In the genomic region with DNA sequence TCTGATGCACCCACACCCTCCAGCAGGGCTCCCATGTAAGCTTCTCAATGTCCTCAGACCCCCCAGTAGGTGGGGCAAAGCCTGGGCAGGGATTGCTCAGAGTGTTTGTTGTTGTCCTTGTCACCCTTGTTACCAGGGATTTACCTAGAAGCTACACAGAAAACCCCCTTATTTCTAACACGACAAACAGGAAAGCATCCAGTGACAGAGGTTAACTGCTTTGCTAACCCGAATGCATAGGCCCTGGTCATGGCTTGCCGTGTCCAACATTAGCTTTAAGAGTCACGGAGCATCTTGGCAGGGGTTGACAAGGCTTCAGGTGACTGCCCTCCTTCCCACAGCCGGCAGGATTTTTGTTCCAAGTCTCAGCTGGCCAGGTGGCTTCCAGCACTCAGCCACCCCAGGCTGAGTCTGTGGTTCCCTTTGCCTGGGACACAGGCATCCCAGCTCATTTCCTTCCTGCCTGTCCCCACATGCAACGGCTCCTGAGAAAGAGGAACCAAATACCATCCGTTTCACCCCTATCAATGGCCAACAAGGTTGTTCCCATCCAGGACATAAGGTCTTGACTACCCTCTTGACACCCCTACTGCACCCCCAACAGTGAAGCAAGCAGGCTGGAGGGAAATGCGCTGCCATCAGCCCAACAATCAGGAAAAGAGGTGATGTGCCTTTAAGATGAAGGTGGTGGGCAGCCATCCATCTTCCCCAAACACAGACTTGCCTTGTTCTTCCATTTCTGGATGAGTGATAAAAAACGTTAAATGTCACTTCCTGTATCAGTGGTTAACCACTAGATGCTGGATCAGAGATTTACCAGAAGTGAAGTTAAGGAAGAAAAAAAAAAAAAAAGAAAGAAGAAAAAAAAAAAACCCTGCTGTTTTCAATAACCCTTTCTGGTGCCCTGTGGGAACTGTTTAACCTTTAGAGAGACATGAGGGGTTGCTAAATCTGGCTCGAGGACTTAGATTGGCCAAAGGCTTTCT, we compare ENCODE assay signal across 11 mouse cellular contexts. TPM values are rescaled to one million over a fixed set of nuclear protein-coding genes. Genes with fewer than 3 reads are reported as not detected.
DNase-seq lines count a peak whose midpoint lies in the region; ATAC-seq lines count a peak whose summit lies in the region.
"Had no signal": no experiment of that assay in that cellular context is flagged by ENCODE, and none has a peak within 500 bp of the region (broad histone marks: within the 10 kb centered on the region; RNA-seq: fewer than 3 reads in every experiment).

No protein-coding gene starts in this region.

- no peak overlapping the region for H3K4me2 ChIP-seq in forebrain, embryonic 13.5 days
- no peak overlapping the region for H3K4me2 ChIP-seq in kidney, embryonic 16.5 days (replicated peaks; ENCODE audit: low read depth, low read length)

- DNase-seq in forebrain, embryonic 10.5 days (ENCODE audit: extremely low spot score, low spot score): no peak
- peak; percentile 16 for DNase-seq in thymus, postnatal 25 days
- no peak for DNase-seq in thymus, adult 18-20 months
- DNase-seq in induced T-regulatory cell, adult 2 months (ENCODE audit: low read depth): peak; percentile 79
- DNase-seq in cerebellum, postnatal 36 days: no peak
- DNase-seq in layer of hippocampus, adult 18-20 months (ENCODE audit: low spot score in 2 of 2): no peak
- DNase-seq: kidney, adult 11 months had no signal

- ATAC-seq in forebrain, embryonic 13.5 days: no peak
- no peak for ATAC-seq in kidney, embryonic 16.5 days (ENCODE audit: low FRiP score, low TSS enrichment)

- H3K9me3 ChIP-seq in forebrain, embryonic 10.5 days: no peaks in the 10 kb centered on the region
- no peaks in the 10 kb centered on the region for H3K9me3 ChIP-seq in forebrain, embryonic 13.5 days (replicated peaks)
- H3K9me3 ChIP-seq in kidney, embryonic 16.5 days (ENCODE audit: low read length): no peaks in the 10 kb centered on the region

- 70% methylated on average over 10 of the region's 10 CpGs for WGBS in forebrain, embryonic 10.5 days
- WGBS in forebrain, embryonic 13.5 days: 75% methylated on average over 10 of the region's 10 CpGs
- WGBS in kidney, embryonic 16.5 days: 45% methylated on average over 10 of the region's 10 CpGs

- H3K36me3 ChIP-seq in forebrain, embryonic 10.5 days (replicated peaks): no peaks in the 10 kb centered on the region
- H3K36me3 ChIP-seq in forebrain, embryonic 13.5 days (ENCODE audit: poor library complexity, severe bottlenecking): no peaks in the 10 kb centered on the region
- H3K36me3 ChIP-seq in kidney, embryonic 16.5 days (ENCODE audit: insufficient read depth, low read length): no peaks in the 10 kb centered on the region

- H3K27ac ChIP-seq in forebrain, embryonic 10.5 days: peak overlapping the region; percentile 16; the same call in 1 of the 2 replicates
- H3K27ac ChIP-seq in forebrain, embryonic 13.5 days: no peak overlapping the region
- H3K27ac ChIP-seq in kidney, embryonic 16.5 days (ENCODE audit: low read length): no peak overlapping the region

- peaks cover 26% of the 10 kb centered on the region for H3K4me1 ChIP-seq in forebrain, embryonic 10.5 days
- H3K4me1 ChIP-seq in forebrain, embryonic 13.5 days: no peaks in the 10 kb centered on the region
- H3K4me1 ChIP-seq in kidney, embryonic 16.5 days (ENCODE audit: insufficient read depth, low read length): no peaks in the 10 kb centered on the region

- H3K27me3 ChIP-seq in forebrain, embryonic 10.5 days (ENCODE audit: poor library complexity, severe bottlenecking): no peaks in the 10 kb centered on the region
- H3K27me3 ChIP-seq in forebrain, embryonic 13.5 days: no peaks in the 10 kb centered on the region
- no peaks in the 10 kb centered on the region for H3K27me3 ChIP-seq in kidney, embryonic 16.5 days (ENCODE audit: insufficient read depth, low read length)

- no peak overlapping the region for H3K9ac ChIP-seq in forebrain, embryonic 13.5 days
- H3K9ac ChIP-seq in kidney, embryonic 16.5 days (replicated peaks; ENCODE audit: low read length): no peak overlapping the region

- no peak overlapping the region for H3K4me3 ChIP-seq in forebrain, embryonic 10.5 days
- no peak overlapping the region for H3K4me3 ChIP-seq in forebrain, embryonic 13.5 days
- no peak overlapping the region for H3K4me3 ChIP-seq in kidney, embryonic 16.5 days (ENCODE audit: low read length)

RNA-seq across cellular contexts. Expression of a gene that starts 29.5 kb away (rescaled TPM):
- 0.17 and 0.22 TPM in 2 replicates for polyA plus RNA-seq in forebrain, embryonic 10.5 days (2016; fragmentation: Nextera tagmentation; extraction: Ambion mirVana)
- not detected in 2 replicates for polyA plus RNA-seq in forebrain, embryonic 13.5 days (2015; fragmentation: Nextera tagmentation; extraction: Ambion mirVana)
- total RNA-seq in layer of hippocampus, adult 18-20 months (2021): not detected
- 7.6 and 8.9 TPM in 2 replicates for polyA plus RNA-seq in kidney, embryonic 16.5 days (2015; fragmentation: Nextera tagmentation; extraction: Ambion mirVana)
- polyA plus RNA-seq: brain, embryonic 14.5 days; liver, adult 2 months had no signal

Comparison
In these comparisons a context has a peak if more than half of its experiments do, and no peak if none do; other contexts are left out.
1. DNase-seq: peak in thymus, postnatal 25 days (single experiment) and induced T-regulatory cell, adult 2 months (single experiment); none in forebrain, embryonic 10.5 days (single experiment), thymus, adult 18-20 months (0 of 2), cerebellum, postnatal 36 days (0 of 2) and layer of hippocampus, adult 18-20 months (0 of 2).